Mouse (Mus musculus): ENCODE data around the gene Chmp4b.

Gene Chmp4b

DNA sequence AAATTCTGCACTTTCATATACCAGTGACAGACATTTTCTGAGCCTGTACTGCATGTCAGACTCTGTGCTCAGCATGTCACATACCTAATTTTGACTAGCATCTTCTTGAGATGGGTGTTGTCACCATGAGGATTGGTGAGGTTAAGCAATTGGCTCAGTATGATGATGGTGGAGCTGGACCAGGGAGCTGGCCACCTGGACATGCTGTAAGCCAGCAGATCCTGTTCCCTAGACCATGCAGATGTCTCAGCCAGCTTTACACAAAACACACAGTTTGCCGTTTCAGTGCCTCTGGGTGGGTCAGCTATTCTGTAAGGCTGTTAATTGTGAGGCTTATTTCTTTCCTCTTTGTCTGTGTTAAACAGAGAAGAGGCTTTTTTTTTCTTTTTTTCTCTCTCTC, 31.2 kb downstream of the Chmp4b start:
- no peak for DNase-seq (ENCODE audit: low spot score in 2 of 2)

DNA sequence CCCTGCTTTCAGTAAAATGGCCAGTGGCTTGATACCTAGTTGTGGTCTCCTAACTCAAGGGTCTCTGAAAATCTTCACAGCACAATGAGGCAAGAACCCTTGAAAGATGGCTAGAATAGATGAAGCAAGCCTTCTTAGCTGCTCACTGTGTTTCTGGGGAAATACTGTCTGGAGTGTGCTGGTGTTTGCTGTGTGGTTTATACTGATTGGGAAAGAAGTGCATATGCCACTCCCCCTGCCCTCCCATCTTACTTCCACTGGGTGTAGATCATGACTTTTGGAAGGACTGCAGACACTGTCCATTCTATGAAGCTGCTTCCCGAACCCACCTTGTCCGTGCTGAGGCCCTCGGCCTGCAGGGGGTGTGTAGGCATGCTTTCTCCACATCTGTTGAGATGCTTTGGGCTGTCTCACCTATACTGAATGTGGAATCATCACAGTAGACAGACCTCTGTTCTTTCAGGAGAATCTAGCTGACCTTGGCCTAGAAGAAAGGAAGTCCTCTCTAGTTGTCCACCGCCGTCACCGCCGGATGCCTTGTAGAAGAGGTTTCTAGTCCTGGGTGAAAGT, 33.5 kb downstream of the Chmp4b start:
- no peak for DNase-seq (ENCODE audit: low spot score in 2 of 2)

DNA sequence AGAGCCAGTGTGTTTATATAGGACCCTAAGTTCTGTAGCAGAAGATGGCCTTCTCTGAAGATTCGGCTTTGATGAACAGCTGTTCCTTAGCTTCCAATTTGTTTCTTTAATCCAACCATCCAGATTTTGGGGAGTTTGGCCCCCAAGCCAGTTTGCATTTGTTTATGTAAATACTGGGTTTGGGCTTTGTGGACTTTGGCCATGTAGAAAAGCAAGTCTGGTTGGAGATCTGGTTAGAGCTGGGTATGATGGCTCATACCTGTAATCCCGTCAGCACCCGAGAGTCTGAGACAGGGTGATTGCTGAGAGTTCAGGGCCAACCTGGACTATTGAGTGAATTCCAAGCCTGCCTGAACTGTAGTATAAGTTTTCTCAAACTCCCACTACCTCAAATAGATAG, 34.3 kb downstream of the Chmp4b start:
- DNase-seq (ENCODE audit: low spot score in 2 of 2) = no peak

DNA sequence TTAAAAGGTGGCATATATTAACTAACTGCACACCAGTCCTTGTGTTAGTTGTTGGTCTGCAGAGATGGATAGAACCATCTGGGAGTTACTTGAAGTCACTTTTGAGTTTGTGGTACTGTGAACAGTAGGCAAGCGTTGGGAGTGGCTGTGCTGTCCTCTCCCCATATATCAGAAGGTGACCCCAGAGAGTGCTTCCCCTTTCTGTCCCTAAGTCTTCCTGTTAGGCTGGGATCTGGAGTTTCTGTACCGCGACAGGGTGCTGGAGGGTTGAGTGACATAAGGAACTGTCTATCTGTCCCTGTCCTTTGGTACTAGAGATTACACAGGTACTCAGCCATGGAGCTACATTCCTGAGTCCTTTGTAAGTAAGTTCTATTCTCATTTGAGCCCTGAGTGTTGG, 35.3 kb downstream of the Chmp4b start:
- DNase-seq (ENCODE audit: low spot score in 2 of 2) = no peak

DNA sequence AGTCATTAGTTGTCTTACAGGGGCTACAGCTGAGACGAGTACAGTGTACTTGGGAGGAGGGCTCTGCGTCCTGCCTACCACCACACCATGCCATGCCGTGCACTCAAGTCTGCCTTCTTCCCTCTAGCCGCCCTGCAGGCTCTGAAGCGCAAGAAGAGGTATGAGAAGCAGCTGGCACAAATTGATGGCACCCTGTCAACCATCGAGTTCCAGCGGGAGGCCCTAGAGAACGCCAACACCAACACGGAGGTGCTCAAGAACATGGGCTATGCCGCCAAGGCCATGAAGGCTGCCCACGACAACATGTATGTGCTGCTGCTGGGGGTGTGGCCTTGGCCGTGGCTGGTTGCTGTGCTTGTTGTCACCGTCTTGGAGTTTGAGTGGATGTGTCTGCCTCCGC, 37.9 kb downstream of the Chmp4b start:
- DNase-seq (ENCODE audit: low spot score in 2 of 2) = no peak

DNA sequence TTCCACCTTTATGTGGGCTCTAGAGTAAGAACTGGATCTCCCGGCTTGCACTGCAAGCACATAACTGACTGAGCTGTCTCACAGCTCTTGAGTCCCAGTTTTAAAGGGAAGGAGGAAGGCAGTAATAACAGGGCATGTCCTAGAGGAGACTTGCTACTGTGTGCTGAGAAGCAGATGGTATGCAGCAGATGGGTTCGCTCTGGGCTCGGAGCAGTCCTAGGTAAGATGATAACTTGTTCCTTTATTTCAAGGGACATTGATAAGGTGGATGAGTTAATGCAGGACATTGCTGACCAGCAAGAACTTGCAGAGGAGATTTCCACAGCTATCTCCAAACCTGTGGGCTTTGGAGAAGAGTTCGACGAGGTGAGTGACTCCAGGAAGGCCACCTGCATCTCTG, 39.5 kb downstream of the Chmp4b start:
- DNase-seq (ENCODE audit: low spot score in 2 of 2) = no peak

DNA sequence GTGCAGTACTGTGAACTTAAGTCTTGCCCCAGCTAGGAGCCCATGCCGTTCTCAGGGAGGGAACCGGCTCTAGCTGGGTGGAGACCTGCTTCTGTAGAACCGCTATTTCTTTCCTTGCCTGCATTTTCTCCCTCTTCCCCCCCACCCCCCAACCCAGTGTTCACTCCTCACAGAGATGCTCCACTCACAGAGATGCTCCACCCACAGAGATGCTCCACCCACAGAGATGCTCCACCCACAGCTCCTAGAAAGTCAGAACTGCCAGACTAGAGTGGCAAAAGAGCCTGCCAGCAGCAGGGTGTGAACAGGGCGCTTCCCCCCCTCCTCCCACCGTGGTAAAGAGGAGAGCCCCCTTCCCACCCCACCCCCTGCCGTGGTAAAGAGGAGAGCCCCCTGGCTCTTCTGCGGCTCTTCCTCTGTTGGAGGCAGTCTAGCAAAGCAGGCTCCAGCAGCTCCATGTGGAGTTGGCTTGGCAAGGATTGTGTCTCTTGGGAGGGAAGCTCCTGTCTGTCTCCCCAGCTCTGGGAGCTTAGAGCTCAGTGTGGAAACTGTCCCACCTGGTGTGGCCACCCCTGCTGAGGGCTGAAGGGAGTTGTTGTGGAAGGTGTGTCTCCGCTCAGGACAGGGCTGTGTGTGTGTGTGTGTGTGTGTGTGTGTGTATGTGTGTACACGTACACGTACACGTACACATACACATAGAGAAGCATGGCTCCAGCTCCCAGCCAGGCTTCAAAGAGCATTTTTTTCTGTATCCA, 41.9 kb downstream of the Chmp4b start:
- no peak for DNase-seq (ENCODE audit: low spot score in 2 of 2)

DNA sequence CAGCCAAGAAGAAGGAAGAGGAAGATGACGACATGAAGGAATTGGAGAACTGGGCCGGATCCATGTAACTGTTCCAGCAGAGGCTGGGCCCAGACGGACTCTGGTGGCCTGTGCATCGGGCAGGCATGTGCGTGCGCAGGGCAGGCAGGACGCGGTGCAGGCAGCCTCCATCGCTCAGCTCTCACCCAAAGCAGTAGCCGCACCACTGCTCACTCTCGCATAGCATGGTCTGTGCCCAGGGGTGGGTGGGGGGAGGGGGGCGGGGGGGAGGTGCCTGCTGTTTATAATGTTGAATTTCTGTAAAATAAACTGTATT, 42.4 kb downstream of the Chmp4b start:
- DNase-seq (ENCODE audit: low spot score in 2 of 2) = no peak

- no peak for DNase-seq (ENCODE audit: low spot score in 2 of 2)
Measured at GRCm38 (mm10) chr2:154695690-154696089, 44.2 kb downstream of the Chmp4b start.

- no peak for DNase-seq (ENCODE audit: low spot score in 2 of 2)
Measured at GRCm38 (mm10) chr2:154696660-154697059, 45.2 kb downstream of the Chmp4b start.

GRCm38 (mm10) chr2:154699360-154699759, 47.9 kb downstream of the Chmp4b start:
- DNase-seq (ENCODE audit: low spot score in 2 of 2) = no peak

DNA sequence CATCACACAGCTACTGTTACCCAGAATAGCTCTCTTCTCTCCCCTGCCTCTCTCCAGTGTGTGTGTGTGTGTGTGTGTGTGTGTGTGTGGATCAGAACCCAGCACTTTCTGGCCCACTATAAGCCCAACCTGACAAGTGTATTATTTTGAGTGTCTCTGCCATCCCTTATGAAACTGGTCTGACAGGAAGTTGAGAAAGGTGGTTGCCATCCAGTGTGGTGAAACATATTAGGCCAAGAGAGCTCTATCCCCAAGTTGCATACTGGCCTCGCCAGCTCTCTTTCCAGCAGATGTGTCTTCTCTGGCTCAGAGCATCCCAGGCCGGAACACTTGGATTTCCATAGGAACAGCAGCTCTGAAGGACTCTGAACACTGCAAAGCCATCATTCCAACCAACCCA, 48.7 kb downstream of the Chmp4b start:
- DNase-seq (ENCODE audit: low spot score in 2 of 2) = no peak

DNA sequence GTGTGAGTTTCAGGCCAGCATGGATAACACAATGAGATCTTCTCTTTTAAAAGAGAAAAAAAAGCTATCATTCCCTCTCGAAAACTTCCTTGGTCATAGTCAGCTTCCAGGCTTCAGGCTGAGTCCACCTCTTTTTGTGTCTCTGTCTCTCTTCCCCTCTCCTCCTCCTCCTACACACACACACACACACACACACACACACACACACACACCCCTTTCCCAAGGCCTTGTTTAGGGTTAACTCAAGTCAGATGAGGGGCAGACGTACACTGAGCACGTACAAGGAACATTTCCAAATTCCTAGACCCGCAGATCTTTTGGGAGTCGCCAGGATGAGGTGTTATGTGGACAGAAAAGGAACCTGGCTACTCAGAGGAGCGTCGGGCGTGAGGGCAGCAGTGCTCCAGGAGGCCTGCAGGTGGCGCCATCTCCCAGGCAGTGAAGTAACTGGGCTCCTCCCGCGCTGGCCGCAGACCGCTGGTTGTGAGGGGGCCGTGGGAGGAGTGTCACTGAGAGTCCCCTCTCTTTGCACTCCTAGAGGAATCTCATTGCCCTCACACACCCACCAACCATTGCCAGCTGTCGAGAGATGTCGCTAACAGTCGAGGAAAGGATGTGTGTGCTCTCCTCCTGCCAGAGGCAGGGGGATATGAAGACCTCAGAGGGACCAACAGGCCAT, 51.3 kb downstream of the Chmp4b start:
- DNase-seq (ENCODE audit: low spot score in 2 of 2) = peak; percentile 62 to 82

DNA sequence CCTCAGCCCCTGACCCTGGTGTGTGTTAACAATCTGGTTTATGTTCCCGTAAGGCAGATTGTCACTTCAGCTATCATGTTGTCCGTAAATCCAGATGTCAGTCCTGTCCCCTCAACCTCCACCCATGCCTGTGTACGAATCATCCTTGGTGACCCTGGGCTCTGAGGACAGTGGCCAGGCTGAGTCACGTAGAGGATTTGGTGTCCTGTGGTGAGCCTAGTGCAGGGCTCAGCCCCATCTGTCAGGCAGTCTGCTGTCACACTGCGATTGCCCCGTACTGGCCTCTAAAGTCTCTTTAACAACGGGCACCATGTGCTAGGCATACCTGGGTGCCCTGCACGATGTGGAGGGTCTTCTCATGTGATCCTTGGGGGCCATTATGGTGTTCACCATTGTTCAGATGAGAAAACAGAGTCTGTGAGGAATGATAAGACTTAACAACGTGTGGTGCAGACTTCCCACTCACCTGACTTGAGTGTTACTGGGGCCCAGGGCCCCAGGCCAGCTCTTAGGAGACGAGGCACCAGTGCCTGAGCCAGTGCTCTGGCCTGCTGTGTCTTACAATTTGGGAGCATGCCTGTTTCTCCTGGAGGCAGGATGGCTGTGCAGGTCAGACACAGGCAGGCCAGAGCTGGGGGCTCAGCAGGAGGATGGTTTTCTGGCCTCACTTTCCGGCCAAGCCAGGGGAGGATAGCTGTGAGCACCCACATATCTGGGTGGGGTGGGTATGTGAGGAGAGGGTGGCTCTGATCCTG, 55.2 kb downstream of the Chmp4b start:
- no peak for DNase-seq (ENCODE audit: low spot score in 2 of 2)

DNA sequence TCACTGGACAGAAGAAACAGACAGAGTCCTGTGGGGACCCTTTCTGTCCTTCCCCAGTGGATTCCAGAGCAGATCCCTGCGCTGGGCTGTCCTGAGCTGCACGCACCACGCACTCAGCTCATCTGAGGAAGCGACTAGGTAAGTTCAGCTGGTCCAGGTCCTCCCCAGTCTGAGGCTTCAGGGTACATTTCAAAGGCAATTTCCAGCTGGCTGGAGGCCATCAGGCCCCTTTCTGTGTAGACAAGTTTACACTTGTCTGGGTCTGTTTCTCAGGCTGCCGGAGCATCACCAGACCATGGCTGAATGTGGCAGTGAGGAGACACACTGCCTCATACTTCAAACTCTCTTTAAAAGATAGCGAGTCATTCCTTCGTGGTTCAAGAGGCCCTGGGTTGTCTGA, 55.8 kb downstream of the Chmp4b start:
- DNase-seq (ENCODE audit: low spot score in 2 of 2) = no peak

GRCm38 (mm10) chr2:154707830-154708385, 56.4 kb downstream of the Chmp4b start:
- DNase-seq (ENCODE audit: low spot score in 2 of 2) = no peak

DNA sequence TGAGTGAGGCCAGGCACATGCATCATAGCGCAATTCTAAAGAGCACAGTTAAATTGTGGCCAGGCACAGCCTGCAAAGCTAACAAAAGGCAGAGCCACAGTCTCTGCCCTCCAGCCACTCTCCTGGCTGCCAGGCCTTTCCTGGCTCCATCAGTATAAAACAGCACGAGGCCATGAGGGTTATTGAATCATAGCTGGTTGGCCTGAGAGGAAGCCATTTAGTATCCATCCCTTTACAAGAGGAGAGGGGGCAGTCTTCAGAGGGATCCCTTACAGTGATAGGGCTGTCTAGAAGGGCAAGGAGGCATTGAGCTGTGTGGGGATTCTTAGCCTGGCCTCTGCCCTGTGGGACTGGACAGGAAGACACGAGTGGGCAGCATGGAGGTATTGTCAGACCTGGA, 60.2 kb downstream of the Chmp4b start:
- DNase-seq (ENCODE audit: low spot score in 2 of 2) = no peak

DNA sequence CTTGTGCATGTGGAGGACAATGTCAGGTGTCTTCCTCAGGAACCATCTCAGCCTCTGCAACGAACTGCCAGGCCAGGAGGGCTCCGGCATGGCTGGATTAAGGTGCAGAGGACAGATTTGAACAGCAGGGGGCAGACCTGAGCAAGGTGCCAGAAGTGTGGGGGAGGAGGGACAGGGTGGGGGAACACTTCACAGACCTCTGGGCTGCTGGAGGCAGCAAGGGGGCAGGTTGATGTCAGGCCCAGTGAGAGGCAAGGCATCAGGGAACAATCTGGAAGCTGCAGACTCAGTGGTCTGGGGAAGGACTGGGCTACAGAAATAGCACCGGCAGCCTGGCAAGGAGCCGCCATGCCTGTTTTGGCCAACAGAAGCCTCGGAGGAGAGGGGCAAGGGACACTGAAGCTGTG, 60.8 kb downstream of the Chmp4b start:
- peak; percentile 50 to 73 for DNase-seq (ENCODE audit: low spot score in 2 of 2)

DNA sequence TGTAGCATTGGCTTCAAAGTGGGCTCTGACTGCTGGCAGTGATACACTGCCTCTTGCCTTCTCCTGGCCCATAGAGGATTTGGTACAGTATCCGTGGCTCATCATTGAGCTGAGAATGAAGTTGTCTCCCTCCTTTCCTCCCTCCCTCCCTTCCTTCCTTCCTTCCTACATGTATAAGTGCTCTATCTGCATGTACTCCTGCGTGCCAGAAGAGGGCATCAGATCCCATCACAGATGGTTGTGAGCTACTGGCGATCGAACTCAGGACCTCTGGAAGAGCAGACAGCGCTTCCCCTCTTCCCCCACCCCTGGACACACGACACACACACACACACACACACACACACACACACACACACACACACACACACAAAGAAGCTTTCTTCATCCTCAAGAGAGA, 61.6 kb downstream of the Chmp4b start:
- no peak for DNase-seq (ENCODE audit: low spot score in 2 of 2)

DNA sequence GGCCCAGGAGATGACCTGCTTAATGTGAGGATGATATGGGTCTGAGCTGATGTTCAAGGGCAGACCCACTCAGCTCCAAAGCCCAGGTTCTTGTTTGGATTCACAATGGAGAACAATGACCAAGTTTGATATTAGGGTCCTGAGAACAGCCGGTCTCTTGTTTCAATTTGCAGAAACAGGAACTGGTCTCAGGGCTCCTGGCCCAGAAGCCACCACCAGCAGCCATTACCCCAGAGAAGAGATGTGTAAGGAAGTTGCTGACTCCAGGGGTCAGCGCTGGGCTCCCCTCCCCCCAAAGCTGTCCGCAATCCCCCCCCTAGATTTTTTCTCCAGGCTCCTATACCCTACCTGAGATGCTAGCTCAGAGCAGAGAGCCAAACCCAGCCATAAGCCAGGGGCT, 62.5 kb downstream of the Chmp4b start:
- DNase-seq (ENCODE audit: low spot score in 2 of 2) = no peak

DNA sequence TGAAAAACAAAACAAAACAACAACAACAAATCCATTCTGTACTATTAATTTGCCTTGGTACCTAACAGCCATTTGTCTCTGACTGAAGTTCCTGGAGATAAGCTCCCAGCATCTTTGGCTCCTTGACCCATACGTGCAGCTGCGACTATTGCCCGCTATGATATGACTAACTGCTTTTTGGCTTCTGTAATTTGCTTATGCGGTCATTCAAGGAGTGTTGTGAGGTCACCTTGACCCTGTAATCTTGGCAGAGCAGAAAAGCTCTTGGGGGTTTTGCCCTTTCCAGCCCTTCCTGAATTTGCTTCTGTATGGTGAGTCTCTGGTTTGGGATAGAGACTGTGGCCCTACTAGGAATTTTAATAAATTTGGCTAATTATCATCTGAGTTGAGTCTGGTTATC, 65.1 kb downstream of the Chmp4b start:
- no peak for DNase-seq (ENCODE audit: low spot score in 2 of 2)

DNA sequence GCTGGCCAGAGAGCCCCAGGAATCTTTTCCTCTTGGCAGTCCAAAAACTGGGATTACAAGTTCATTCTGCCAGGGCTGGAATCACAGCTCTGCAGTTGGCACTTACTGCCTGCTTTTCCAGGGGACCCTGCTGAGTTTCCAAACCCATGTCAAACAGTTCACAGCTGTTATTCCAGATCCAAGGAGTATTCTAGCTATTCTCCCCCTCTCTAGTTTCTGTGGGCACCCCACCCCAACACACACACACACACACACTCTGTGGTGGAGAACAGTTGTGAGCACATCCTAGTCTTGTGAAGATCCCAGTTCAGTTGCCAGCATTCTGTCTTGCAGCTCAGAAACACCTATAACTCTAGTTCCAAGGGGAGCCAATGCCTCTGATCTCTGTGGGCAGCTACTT, 65.6 kb downstream of the Chmp4b start:
- no peak for DNase-seq (ENCODE audit: low spot score in 2 of 2)

Measured in spleen, postnatal 10 days (tissue).